Comparison of ENCODE assay signal across 13 mouse cellular contexts in the genomic region with DNA sequence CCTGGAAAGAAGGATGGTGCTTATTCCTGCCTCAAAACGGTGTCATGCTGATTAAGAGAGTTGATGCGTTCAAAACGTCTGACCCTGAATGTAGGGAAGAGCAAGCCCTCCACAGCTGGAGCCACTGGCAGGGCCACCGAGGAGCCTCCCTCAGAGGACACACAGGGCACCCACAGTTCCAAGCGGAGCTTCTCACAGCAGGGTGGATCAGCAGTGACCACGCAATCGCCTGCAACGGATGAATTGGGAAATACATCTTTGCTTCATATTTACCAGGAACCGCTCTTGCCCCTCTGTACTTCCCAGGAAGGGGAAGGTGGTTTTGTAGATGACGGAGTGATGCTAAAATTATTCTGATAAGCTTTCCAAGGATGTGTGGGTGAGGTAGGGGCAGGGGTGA.
"Had no signal": no experiment of that assay in that cellular context is flagged by ENCODE, and none has a peak within 500 bp of the region (broad histone marks: within the 10 kb centered on the region; RNA-seq: fewer than 3 reads in every experiment).

No protein-coding gene starts in this region.

- H3K9me3 ChIP-seq: limb, embryonic 13.5 days; liver, embryonic 13.5 days; midbrain, embryonic 13.5 days; neural tube, embryonic 12.5 days; stomach, embryonic 15.5 days had no signal

- H3K4me3 ChIP-seq: limb, embryonic 13.5 days; liver, embryonic 13.5 days; midbrain, embryonic 13.5 days; neural tube, embryonic 12.5 days; stomach, embryonic 15.5 days had no signal

- H3K36me3 ChIP-seq: limb, embryonic 13.5 days; liver, embryonic 13.5 days; midbrain, embryonic 13.5 days; neural tube, embryonic 12.5 days; stomach, embryonic 15.5 days had no signal

- H3K9ac ChIP-seq: limb, embryonic 13.5 days; liver, embryonic 13.5 days; lung, embryonic 14.5 days; midbrain, embryonic 13.5 days; neural tube, embryonic 12.5 days; stomach, embryonic 15.5 days had no signal

- DNase-seq: kidney, adult 8-10 months; kidney, postnatal 25 days; liver, embryonic 13.5 days; right cerebral cortex, postnatal 14 days; thymus, adult 2 months; thymus, postnatal 36 days had no signal

- H3K4me2 ChIP-seq: limb, embryonic 13.5 days; liver, embryonic 13.5 days; lung, embryonic 14.5 days; midbrain, embryonic 13.5 days; neural tube, embryonic 12.5 days; stomach, embryonic 15.5 days had no signal

- H3K27me3 ChIP-seq: liver, embryonic 13.5 days; midbrain, embryonic 13.5 days; neural tube, embryonic 12.5 days; stomach, embryonic 15.5 days had no signal

- H3K27ac ChIP-seq: limb, embryonic 13.5 days; liver, embryonic 13.5 days; macrophage; midbrain, embryonic 13.5 days; neural tube, embryonic 12.5 days; stomach, embryonic 15.5 days had no signal

- ATAC-seq: intestine, embryonic 16.5 days; midbrain, embryonic 13.5 days had no signal

- H3K4me1 ChIP-seq: liver, embryonic 13.5 days; midbrain, embryonic 13.5 days; neural tube, embryonic 12.5 days; stomach, embryonic 15.5 days had no signal
